Mouse (Mus musculus): Measurements from ENCODE around the gene Sox18. TPM values are rescaled to one million over a fixed set of nuclear protein-coding genes. Genes with fewer than 3 reads are reported as not detected.
A peak's percentile ranks its signal among the peaks of the same experiment; 100 is the strongest.

The Sox18 gene
- 16.1 and 19.4 TPM in 2 replicates for polyA plus RNA-seq (2014; fragmentation: Nextera tagmentation; extraction: Ambion mirVana)

DNA sequence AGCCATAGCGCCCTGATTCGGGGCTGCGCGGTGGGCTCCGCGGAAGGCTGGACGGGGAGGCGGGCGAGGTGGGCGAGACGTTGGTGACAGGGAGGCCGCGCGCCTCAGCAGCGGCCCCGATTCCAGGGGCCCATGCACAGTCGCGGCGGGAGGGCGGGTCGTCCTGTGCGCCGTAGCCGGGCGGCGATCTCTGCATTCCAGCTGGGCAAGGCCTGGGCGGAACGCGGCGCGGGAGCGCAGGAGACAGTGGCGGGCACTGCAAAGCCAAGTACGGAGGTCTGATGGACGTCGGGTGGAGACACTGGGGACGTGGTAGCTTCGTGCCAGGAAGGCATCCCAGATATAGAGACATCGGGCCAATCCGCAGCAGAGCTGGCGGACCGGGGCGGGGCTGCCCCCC is at the start of gene Sox18:
Gene Sox18 (minus strand): TSS at position 315 of the 400 bp plus-strand sequence.
- WGBS, result 1% methylated on average over 43 of the region's 43 CpGs
- Histone ChIP-seq H3K9ac (ENCODE audit: low read depth, low read length) (peak within 1 kb of the TSS; percentile 35; the same call in 1 of the 2 replicates), H3K36me3 (ENCODE audit: control insufficient read depth, insufficient read depth, low read length) (no peaks in the 10 kb centered on the region), H3K4me3 (ENCODE audit: low read depth, low read length) (peak within 1 kb of the TSS; percentile 45), H3K9me3 (ENCODE audit: control insufficient read depth, low read length) (no peaks in the 10 kb centered on the region), H3K4me2 (peak within 1 kb of the TSS; percentile 64), H3K27me3 (replicated peaks; ENCODE audit: control insufficient read depth, insufficient read depth, low read length) (peaks cover 62% of the 10 kb centered on the region), H3K4me1 (replicated peaks; ENCODE audit: control insufficient read depth, insufficient read depth, low read length) (peaks cover 12% of the 10 kb centered on the region), H3K27ac (ENCODE audit: low read depth, low read length) (no peak within 1 kb of the TSS)
- ATAC-seq (replicated peaks; ENCODE audit: low FRiP score) (peak; percentile 29; the same call in 1 of the 2 replicates), DNase-seq (ENCODE audit: low spot score) (peak; percentile 58)

GRCm38 (mm10) chr2:181721200-181721599 is 49.8 kb upstream of the Sox18 start:
- no peak for DNase-seq (ENCODE audit: low spot score)

DNA sequence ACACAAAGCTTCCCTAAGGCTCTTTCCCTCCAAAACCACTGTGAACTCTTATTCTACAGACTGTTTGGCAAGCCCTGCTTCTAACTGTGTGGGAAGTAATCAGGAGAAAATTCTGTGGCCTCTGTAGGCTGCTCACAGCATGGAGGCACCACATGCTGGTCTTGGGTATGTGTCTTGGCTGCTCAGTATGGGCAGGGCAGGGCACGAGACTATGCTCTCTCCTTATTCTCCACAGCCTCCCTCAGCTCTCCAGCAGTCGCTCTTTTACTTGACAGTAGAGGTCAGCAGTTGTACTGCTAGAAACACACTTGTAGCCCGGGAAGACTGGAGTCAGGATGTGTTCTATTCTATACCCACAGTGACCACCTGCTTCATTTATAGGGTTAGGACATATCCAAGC is 48.6 kb upstream of the Sox18 start:
- H3K4me2 ChIP-seq, result no peak overlapping the region
- ATAC-seq (replicated peaks; ENCODE audit: low FRiP score) (no peak), DNase-seq (ENCODE audit: low spot score) (no peak)
- H3K27ac ChIP-seq (ENCODE audit: low read depth, low read length), result no peak overlapping the region
- H3K27me3 ChIP-seq (replicated peaks; ENCODE audit: control insufficient read depth, insufficient read depth, low read length), result no peaks in the 10 kb centered on the region
- 0 out of 2 replicates have a peak, but pooled peaks cover under 1% of the 10 kb centered on the region for H3K4me1 ChIP-seq (replicated peaks; ENCODE audit: control insufficient read depth, insufficient read depth, low read length)
- H3K4me3 ChIP-seq (ENCODE audit: low read depth, low read length), result no peak overlapping the region
- WGBS, result 35% methylated on average over 3 of the region's 3 CpGs
- no peaks in the 10 kb centered on the region for H3K9me3 ChIP-seq (ENCODE audit: control insufficient read depth, low read length)
- H3K9ac ChIP-seq (ENCODE audit: low read depth, low read length), result no peak overlapping the region
- no peaks in the 10 kb centered on the region for H3K36me3 ChIP-seq (ENCODE audit: control insufficient read depth, insufficient read depth, low read length)

More at GRCm38 (mm10) chr2:181721200-181721599, 49.8 kb upstream of the Sox18 start:
- Histone ChIP-seq H3K9me3 (ENCODE audit: control insufficient read depth, low read length) (no peaks in the 10 kb centered on the region), H3K27ac (ENCODE audit: low read depth, low read length) (no peak overlapping the region), H3K4me3 (ENCODE audit: low read depth, low read length) (no peak overlapping the region), H3K36me3 (ENCODE audit: control insufficient read depth, insufficient read depth, low read length) (no peaks in the 10 kb centered on the region), H3K4me1 (replicated peaks; ENCODE audit: control insufficient read depth, insufficient read depth, low read length) (no peaks in the 10 kb centered on the region), H3K4me2 (no peak overlapping the region), H3K9ac (ENCODE audit: low read depth, low read length) (no peak overlapping the region), H3K27me3 (replicated peaks; ENCODE audit: control insufficient read depth, insufficient read depth, low read length) (no peaks in the 10 kb centered on the region)
- ATAC-seq (replicated peaks; ENCODE audit: low FRiP score), result no peak

- 0 out of 2 replicates have a peak, but pooled peaks cover 3% of the 10 kb centered on the region for H3K4me1 ChIP-seq (replicated peaks; ENCODE audit: control insufficient read depth, insufficient read depth, low read length)
- DNase-seq (ENCODE audit: low spot score), result no peak
- ATAC-seq (replicated peaks; ENCODE audit: low FRiP score), result no peak
- no peaks in the 10 kb centered on the region for H3K9me3 ChIP-seq (ENCODE audit: control insufficient read depth, low read length)
- WGBS, result 65% methylated on average over 3 of the region's 3 CpGs
- no peaks in the 10 kb centered on the region for H3K36me3 ChIP-seq (ENCODE audit: control insufficient read depth, insufficient read depth, low read length)
- no peak overlapping the region for H3K4me2 ChIP-seq
- no peak overlapping the region for H3K27ac ChIP-seq (ENCODE audit: low read depth, low read length)
- H3K27me3 ChIP-seq (replicated peaks; ENCODE audit: control insufficient read depth, insufficient read depth, low read length), result no peaks in the 10 kb centered on the region
- no peak overlapping the region for H3K9ac ChIP-seq (ENCODE audit: low read depth, low read length)
- H3K4me3 ChIP-seq (ENCODE audit: low read depth, low read length), result no peak overlapping the region
Measured at GRCm38 (mm10) chr2:181716991-181717390, 45.6 kb upstream of the Sox18 start.

DNA sequence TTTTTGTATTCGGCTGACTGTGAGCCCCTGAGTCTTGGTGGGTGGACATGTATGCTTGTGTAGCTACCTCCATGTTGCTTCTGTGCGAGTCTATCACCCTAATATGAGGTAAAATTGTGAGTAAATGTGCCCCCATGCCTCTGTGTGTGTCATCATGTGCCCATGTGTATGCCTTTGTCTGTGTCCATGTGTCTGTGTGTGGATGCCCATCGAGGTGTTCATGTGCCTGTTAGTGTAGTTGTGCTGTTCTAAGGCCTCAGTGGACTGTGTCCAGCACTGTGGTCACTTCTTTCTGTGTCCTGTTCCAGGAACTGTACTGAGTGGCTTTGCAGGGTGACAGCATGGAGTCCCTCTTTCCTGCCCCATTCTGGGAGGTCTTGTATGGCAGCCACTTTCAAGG is 43.9 kb upstream of the Sox18 start:
- H3K4me1 ChIP-seq (replicated peaks; ENCODE audit: control insufficient read depth, insufficient read depth, low read length), result 0 out of 2 replicates have a peak, but pooled peaks cover 3% of the 10 kb centered on the region
- no peak for ATAC-seq (replicated peaks; ENCODE audit: low FRiP score)
- 70% methylated on average over 3 of the region's 3 CpGs for WGBS
- no peaks in the 10 kb centered on the region for H3K27me3 ChIP-seq (replicated peaks; ENCODE audit: control insufficient read depth, insufficient read depth, low read length)
- peak overlapping the region; percentile 40 for H3K4me2 ChIP-seq
- no peaks in the 10 kb centered on the region for H3K9me3 ChIP-seq (ENCODE audit: control insufficient read depth, low read length)
- no peaks in the 10 kb centered on the region for H3K36me3 ChIP-seq (ENCODE audit: control insufficient read depth, insufficient read depth, low read length)
- H3K27ac ChIP-seq (ENCODE audit: low read depth, low read length), result no peak overlapping the region
- DNase-seq (ENCODE audit: low spot score), result no peak
- no peak overlapping the region for H3K9ac ChIP-seq (ENCODE audit: low read depth, low read length)
- no peak overlapping the region; the same call in 1 of the 2 replicates for H3K4me3 ChIP-seq (ENCODE audit: low read depth, low read length)

GRCm38 (mm10) chr2:181714903-181715326 is 43.5 kb upstream of the Sox18 start, which contains the start of gene Oprl1:
Gene Oprl1 (plus strand): TSS chr2:181715016.
- Histone ChIP-seq H3K4me2 (peak within 1 kb of the TSS; percentile 40), H3K4me3 (ENCODE audit: low read depth, low read length) (peak within 1 kb of the TSS; percentile 15; the same call in 1 of the 2 replicates), H3K9ac (ENCODE audit: low read depth, low read length) (no peak within 1 kb of the TSS), H3K36me3 (ENCODE audit: control insufficient read depth, insufficient read depth, low read length) (no peaks in the 10 kb centered on the region), H3K27me3 (replicated peaks; ENCODE audit: control insufficient read depth, insufficient read depth, low read length) (no peaks in the 10 kb centered on the region), H3K4me1 (replicated peaks; ENCODE audit: control insufficient read depth, insufficient read depth, low read length) (0 out of 2 replicates have a peak, but pooled peaks cover 3% of the 10 kb centered on the region), H3K9me3 (ENCODE audit: control insufficient read depth, low read length) (no peaks in the 10 kb centered on the region), H3K27ac (ENCODE audit: low read depth, low read length) (no peak within 1 kb of the TSS)
- WGBS, result 0% methylated on average over 7 of the region's 7 CpGs
- DNase-seq (ENCODE audit: low spot score), result peak; percentile 54
- ATAC-seq (replicated peaks; ENCODE audit: low FRiP score), result peak; percentile 60

DNA sequence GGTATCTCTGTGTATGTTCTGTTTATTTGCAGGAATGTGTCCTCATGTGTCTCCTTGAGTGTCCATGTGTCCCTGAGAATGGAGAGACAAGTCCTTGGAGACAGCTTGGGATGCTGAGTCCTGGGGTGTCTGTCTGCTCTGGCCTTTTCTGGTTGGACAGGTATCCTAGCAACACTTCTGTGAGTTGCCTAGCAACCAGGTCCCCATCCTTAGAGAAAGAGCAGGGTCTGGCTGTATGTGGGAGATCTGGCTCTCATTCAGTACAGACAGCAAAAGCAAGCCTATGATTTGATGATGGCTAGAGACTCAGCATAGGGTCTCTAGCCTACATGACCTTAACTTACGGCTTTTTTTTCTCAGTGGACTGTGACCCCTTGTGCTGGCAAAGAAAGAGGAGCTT is 42.3 kb upstream of the Sox18 start:
- Histone ChIP-seq H3K4me3 (ENCODE audit: low read depth, low read length) (no peak overlapping the region), H3K27ac (ENCODE audit: low read depth, low read length) (no peak overlapping the region), H3K9ac (ENCODE audit: low read depth, low read length) (no peak overlapping the region), H3K9me3 (ENCODE audit: control insufficient read depth, low read length) (no peaks in the 10 kb centered on the region), H3K36me3 (ENCODE audit: control insufficient read depth, insufficient read depth, low read length) (no peaks in the 10 kb centered on the region), H3K4me2 (no peak overlapping the region), H3K27me3 (replicated peaks; ENCODE audit: control insufficient read depth, insufficient read depth, low read length) (no peaks in the 10 kb centered on the region), H3K4me1 (replicated peaks; ENCODE audit: control insufficient read depth, insufficient read depth, low read length) (0 out of 2 replicates have a peak, but pooled peaks cover 3% of the 10 kb centered on the region)
- DNase-seq (ENCODE audit: low spot score) (no peak), ATAC-seq (replicated peaks; ENCODE audit: low FRiP score) (no peak)
- WGBS, result 79% methylated on average over 1 of the region's 1 CpGs

DNA sequence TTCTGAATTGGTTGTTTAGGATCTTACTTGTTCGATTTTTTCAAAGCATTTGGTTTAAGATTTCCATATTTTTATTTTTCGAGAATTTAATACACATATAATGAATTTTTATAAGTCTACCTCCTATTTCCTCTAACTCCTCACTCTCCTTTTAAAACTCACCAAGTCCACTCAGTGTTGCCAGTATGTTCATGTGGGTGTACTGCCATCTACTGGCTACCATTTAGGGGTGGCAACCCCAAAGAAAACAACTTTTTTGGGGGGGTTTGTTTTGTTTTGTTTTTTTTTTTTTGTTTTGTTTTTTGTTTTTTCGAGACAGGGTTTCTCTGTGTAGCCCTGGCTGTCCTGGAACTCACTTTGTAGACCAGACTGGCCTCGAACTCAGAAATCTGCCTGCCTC is 35.2 kb upstream of the Sox18 start:
- no peak for DNase-seq (ENCODE audit: low spot score)
- no peaks in the 10 kb centered on the region for H3K36me3 ChIP-seq (ENCODE audit: control insufficient read depth, insufficient read depth, low read length)
- H3K4me3 ChIP-seq (ENCODE audit: low read depth, low read length), result no peak overlapping the region
- H3K4me2 ChIP-seq, result no peak overlapping the region
- 15% methylated on average over 3 of the region's 4 CpGs for WGBS
- ATAC-seq (replicated peaks; ENCODE audit: low FRiP score), result no peak
- no peaks in the 10 kb centered on the region for H3K9me3 ChIP-seq (ENCODE audit: control insufficient read depth, low read length)
- no peak overlapping the region for H3K9ac ChIP-seq (ENCODE audit: low read depth, low read length)
- no peaks in the 10 kb centered on the region for H3K27me3 ChIP-seq (replicated peaks; ENCODE audit: control insufficient read depth, insufficient read depth, low read length)
- no peak overlapping the region for H3K27ac ChIP-seq (ENCODE audit: low read depth, low read length)
- H3K4me1 ChIP-seq (replicated peaks; ENCODE audit: control insufficient read depth, insufficient read depth, low read length), result no peaks in the 10 kb centered on the region

DNA sequence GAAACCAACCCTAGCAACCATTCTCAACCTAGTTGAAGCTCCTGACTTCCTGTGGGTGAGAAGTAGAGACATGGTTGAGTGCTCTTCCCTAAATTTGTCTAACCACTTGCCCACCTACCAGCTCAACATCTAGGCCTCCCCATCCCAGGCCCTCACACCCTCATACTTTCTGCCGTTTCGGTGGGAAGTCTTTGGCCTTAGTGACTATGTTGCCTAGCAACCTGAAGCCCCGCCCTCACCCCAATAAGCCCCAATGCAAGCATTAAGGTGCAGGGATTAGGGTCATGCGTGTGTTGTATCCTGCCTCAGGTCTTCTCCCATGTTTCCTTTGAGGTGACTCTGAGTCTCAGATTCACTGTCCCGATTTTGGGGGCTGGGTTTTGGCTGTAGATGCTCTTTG is 26.8 kb upstream of the Sox18 start, which contains the start of gene Lkaaear1:
Gene Lkaaear1 (minus strand): TSS at position 202 of the 400 bp plus-strand sequence.
- Histone ChIP-seq H3K9ac (ENCODE audit: low read depth, low read length) (no peak within 1 kb of the TSS), H3K9me3 (ENCODE audit: control insufficient read depth, low read length) (no peaks in the 10 kb centered on the region), H3K4me3 (ENCODE audit: low read depth, low read length) (no peak within 1 kb of the TSS), H3K27me3 (replicated peaks; ENCODE audit: control insufficient read depth, insufficient read depth, low read length) (0 out of 2 replicates have a peak, but pooled peaks cover 2% of the 10 kb centered on the region), H3K36me3 (ENCODE audit: control insufficient read depth, insufficient read depth, low read length) (no peaks in the 10 kb centered on the region), H3K4me2 (no peak within 1 kb of the TSS), H3K4me1 (replicated peaks; ENCODE audit: control insufficient read depth, insufficient read depth, low read length) (no peaks in the 10 kb centered on the region), H3K27ac (ENCODE audit: low read depth, low read length) (no peak within 1 kb of the TSS)
- no peak for DNase-seq (ENCODE audit: low spot score)
- no peak for ATAC-seq (replicated peaks; ENCODE audit: low FRiP score)
- WGBS, result 61% methylated on average over 5 of the region's 5 CpGs

Data from liver, embryonic 11.5 days (tissue).